Mouse (Mus musculus) kidney, embryonic 16.5 days (tissue): Measurements from ENCODE around the gene Paqr3. TPM values are rescaled to one million over a fixed set of nuclear protein-coding genes. Genes with fewer than 3 reads are reported as not detected.
A peak's percentile ranks its signal among the peaks of the same experiment; 100 is the strongest.

ENCODE experiments used
- ATAC-seq: fragments of 200-750 bp; cut with Nextera tagmentation; 2 replicates; pipeline ENCODE4 v1.8.0; 2017; ENCODE audit warnings: moderate TSS enrichment; ENCODE audit not compliant: low FRiP score, low TSS enrichment
- H3K27ac ChIP-seq: fragments of 300-500 bp; sonication (generic); 2 replicates; pipeline ENCODE4 v1.5.1; 2014; ENCODE audit warnings: low read length
- H3K27me3 ChIP-seq: fragments of 300-500 bp; sonication (generic); 2 replicates; pipeline ENCODE4 v1.6.1; 2014; ENCODE audit warnings: low read length, control low read depth, mixed read lengths; ENCODE audit not compliant: insufficient read depth
- H3K36me3 ChIP-seq: fragments of 300-500 bp; sonication (generic); 2 replicates; pipeline ENCODE4 v1.6.1; 2014; ENCODE audit warnings: low read length, control low read depth, mixed read lengths; ENCODE audit not compliant: insufficient read depth
- H3K4me1 ChIP-seq: fragments of 300-500 bp; sonication (generic); 2 replicates; pipeline ENCODE4 v1.6.1; 2014; ENCODE audit warnings: low read length, control low read depth, mixed read lengths; ENCODE audit not compliant: insufficient read depth
- H3K4me2 ChIP-seq: fragments of 300-500 bp; sonication (generic); replicated peaks from 2 replicates; pipeline ENCODE4 v1.6.1; 2014; ENCODE audit warnings: low read depth, low read length
- H3K4me3 ChIP-seq: fragments of 300-500 bp; sonication (generic); 2 replicates; pipeline ENCODE4 v1.5.1; 2014; ENCODE audit warnings: mild to moderate bottlenecking, low read length
- H3K9ac ChIP-seq: fragments of 300-500 bp; sonication (generic); replicated peaks from 2 replicates; pipeline ENCODE4 v1.6.1; 2014; ENCODE audit warnings: low read length
- H3K9me3 ChIP-seq: fragments of 300-500 bp; sonication (generic); 2 replicates; pipeline ENCODE4 v1.6.1; 2016; ENCODE audit warnings: low read length, control low read depth
- WGBS: fragments of 180-500 bp; shearing (Covaris S2); extraction: QIAGEN DNeasy Blood & Tissue Kit; methylation state at CpG from one replicate; pipeline ENCODE4 v1.1.7; 2014; 5-methylcytosine and 5-hydroxymethylcytosine counted together
- polyA plus RNA-seq: library from polyadenylated mRNA; unstranded; fragments of >200 nt; fragmentation: Nextera tagmentation; extraction: Ambion mirVana; gene quantifications from 2 replicates; pipeline ENCODE4 v1.2.1, GENCODE M21; 2015

Gene Paqr3
- polyA plus RNA-seq, 1 experiment from 2014 or later: 3.8 TPM

- Histone ChIP-seq H3K4me1 (peaks cover 7% of the 10 kb centered on the region; the same call in 1 of the 2 replicates), H3K4me2 (no peak overlapping the region), H3K9me3 (no peaks in the 10 kb centered on the region), H3K4me3 (no peak overlapping the region), H3K27ac (no peak overlapping the region), H3K27me3 (no peaks in the 10 kb centered on the region), H3K36me3 (peaks cover 16% of the 10 kb centered on the region), H3K9ac (no peak overlapping the region)
- no peak for ATAC-seq
- 93% methylated on average over 16 of the region's 16 CpGs for WGBS
These were observed 23.6 kb downstream of the Paqr3 start for GRCm38 (mm10) chr5:97087746-97088145.

GRCm38 (mm10) chr5:97087030-97087630 lies 24.3 kb downstream of the Paqr3 start:
- H3K27ac ChIP-seq: no peak overlapping the region
- no peak for ATAC-seq
- H3K27me3 ChIP-seq: no peaks in the 10 kb centered on the region
- peaks cover 7% of the 10 kb centered on the region; the same call in 1 of the 2 replicates for H3K4me1 ChIP-seq
- H3K4me3 ChIP-seq: no peak overlapping the region
- 83% methylated on average over 24 of the region's 24 CpGs for WGBS
- no peaks in the 10 kb centered on the region for H3K9me3 ChIP-seq
- H3K9ac ChIP-seq: no peak overlapping the region
- peaks cover 16% of the 10 kb centered on the region for H3K36me3 ChIP-seq
- no peak overlapping the region for H3K4me2 ChIP-seq

- Histone ChIP-seq H3K9me3 (no peaks in the 10 kb centered on the region), H3K4me2 (no peak overlapping the region), H3K27me3 (no peaks in the 10 kb centered on the region), H3K27ac (no peak overlapping the region), H3K4me3 (no peak overlapping the region), H3K36me3 (peaks cover 16% of the 10 kb centered on the region), H3K9ac (no peak overlapping the region), H3K4me1 (peaks cover 3% of the 10 kb centered on the region; the same call in 1 of the 2 replicates)
- WGBS: 94% methylated on average over 6 of the region's 6 CpGs
- ATAC-seq: no peak
These were observed 26.3 kb downstream of the Paqr3 start for GRCm38 (mm10) chr5:97085071-97085470.

- ATAC-seq: no peak
- Histone ChIP-seq H3K27me3 (no peaks in the 10 kb centered on the region), H3K9ac (no peak overlapping the region), H3K36me3 (peaks cover 16% of the 10 kb centered on the region), H3K27ac (no peak overlapping the region), H3K4me3 (no peak overlapping the region), H3K4me1 (no peaks in the 10 kb centered on the region), H3K4me2 (no peak overlapping the region), H3K9me3 (no peaks in the 10 kb centered on the region)
- WGBS: 85% methylated on average over 4 of the region's 4 CpGs
These were observed 26.9 kb downstream of the Paqr3 start for GRCm38 (mm10) chr5:97084541-97084940.

- Histone ChIP-seq H3K4me1 (no peaks in the 10 kb centered on the region), H3K4me2 (no peak overlapping the region), H3K27ac (no peak overlapping the region), H3K4me3 (no peak overlapping the region), H3K9ac (no peak overlapping the region), H3K27me3 (no peaks in the 10 kb centered on the region), H3K36me3 (peaks cover 16% of the 10 kb centered on the region), H3K9me3 (no peaks in the 10 kb centered on the region)
- ATAC-seq: no peak
- 81% methylated on average over 6 of the region's 6 CpGs for WGBS
These were observed 27.7 kb downstream of the Paqr3 start for GRCm38 (mm10) chr5:97083701-97084100.

GRCm38 (mm10) chr5:97081481-97081880 lies 29.9 kb downstream of the Paqr3 start:
- H3K27ac ChIP-seq: no peak overlapping the region
- WGBS: 83% methylated on average over 3 of the region's 3 CpGs
- no peak overlapping the region for H3K4me3 ChIP-seq
- ATAC-seq: no peak
- H3K9me3 ChIP-seq: no peaks in the 10 kb centered on the region
- peaks cover 3% of the 10 kb centered on the region; the same call in 1 of the 2 replicates for H3K36me3 ChIP-seq
- no peak overlapping the region for H3K4me2 ChIP-seq
- no peaks in the 10 kb centered on the region for H3K4me1 ChIP-seq
- H3K9ac ChIP-seq: no peak overlapping the region
- H3K27me3 ChIP-seq: no peaks in the 10 kb centered on the region

GRCm38 (mm10) chr5:97078641-97079040 lies 32.8 kb downstream of the Paqr3 start:
- no peaks in the 10 kb centered on the region for H3K9me3 ChIP-seq
- ATAC-seq: no peak
- no peak overlapping the region for H3K27ac ChIP-seq
- H3K4me2 ChIP-seq: no peak overlapping the region
- no peaks in the 10 kb centered on the region for H3K27me3 ChIP-seq
- H3K9ac ChIP-seq: no peak overlapping the region
- no peak overlapping the region for H3K4me3 ChIP-seq
- H3K36me3 ChIP-seq: no peaks in the 10 kb centered on the region
- WGBS: 66% methylated on average over 5 of the region's 5 CpGs
- H3K4me1 ChIP-seq: peaks cover 9% of the 10 kb centered on the region

- Histone ChIP-seq H3K27ac (no peak overlapping the region), H3K4me1 (peaks cover 10% of the 10 kb centered on the region), H3K27me3 (no peaks in the 10 kb centered on the region), H3K36me3 (no peaks in the 10 kb centered on the region), H3K9me3 (no peaks in the 10 kb centered on the region), H3K4me3 (no peak overlapping the region), H3K9ac (no peak overlapping the region), H3K4me2 (no peak overlapping the region)
- 81% methylated on average over 7 of the region's 7 CpGs for WGBS
- ATAC-seq: no peak
These were observed 33.7 kb downstream of the Paqr3 start for GRCm38 (mm10) chr5:97077676-97078075.

GRCm38 (mm10) chr5:97076167-97076566 lies 35.2 kb downstream of the Paqr3 start:
- peaks cover 10% of the 10 kb centered on the region for H3K4me1 ChIP-seq
- no peak overlapping the region for H3K27ac ChIP-seq
- no peaks in the 10 kb centered on the region for H3K9me3 ChIP-seq
- no peak overlapping the region for H3K4me3 ChIP-seq
- WGBS: 69% methylated on average over 5 of the region's 5 CpGs
- ATAC-seq: peak; percentile 19; the same call in 1 of the 2 replicates
- 0 out of 2 replicates have a peak, but pooled peaks cover under 1% of the 10 kb centered on the region for H3K36me3 ChIP-seq
- H3K9ac ChIP-seq: no peak overlapping the region
- H3K27me3 ChIP-seq: no peaks in the 10 kb centered on the region
- no peak overlapping the region for H3K4me2 ChIP-seq

- Histone ChIP-seq H3K36me3 (peaks cover 6% of the 10 kb centered on the region), H3K4me3 (no peak overlapping the region), H3K9me3 (no peaks in the 10 kb centered on the region), H3K27me3 (no peaks in the 10 kb centered on the region), H3K9ac (no peak overlapping the region), H3K4me2 (no peak overlapping the region), H3K4me1 (peaks cover 10% of the 10 kb centered on the region), H3K27ac (0 out of 2 replicates have a peak overlapping the region, but pooled peaks have one; percentile 32)
- no peak for ATAC-seq
- WGBS: 79% methylated on average over 11 of the region's 11 CpGs
These were observed 35.8 kb downstream of the Paqr3 start for GRCm38 (mm10) chr5:97075476-97076151.
